ENCODE assay signal across 13 mouse cellular contexts in genomic region chr14:122482081-122483023, GRCm38 (mm10). TPM values are rescaled to one million over a fixed set of nuclear protein-coding genes. Genes with fewer than 3 reads are reported as not detected.
DNase-seq lines count a peak whose midpoint lies in the region; ATAC-seq lines count a peak whose summit lies in the region.
"Had no signal": no experiment of that assay in that cellular context is flagged by ENCODE, and none has a peak within 500 bp of the region (broad histone marks: within the 10 kb centered on the region; RNA-seq: fewer than 3 reads in every experiment).

No protein-coding gene starts in this region.

- no peaks in the 10 kb centered on the region for H3K9me3 ChIP-seq in hindbrain, embryonic 10.5 days
- H3K9me3 ChIP-seq in midbrain, embryonic 15.5 days: no peaks in the 10 kb centered on the region
- no peaks in the 10 kb centered on the region for H3K9me3 ChIP-seq in heart, embryonic 12.5 days (replicated peaks)
- H3K9me3 ChIP-seq: embryonic facial prominence, embryonic 13.5 days; heart, embryonic 15.5 days; lung, embryonic 15.5 days had no signal

- peaks cover 12% of the 10 kb centered on the region for H3K36me3 ChIP-seq in hindbrain, embryonic 10.5 days
- no peaks in the 10 kb centered on the region for H3K36me3 ChIP-seq in midbrain, embryonic 15.5 days (replicated peaks)
- H3K36me3 ChIP-seq in heart, embryonic 12.5 days: no peaks in the 10 kb centered on the region
- H3K36me3 ChIP-seq: embryonic facial prominence, embryonic 13.5 days; heart, embryonic 15.5 days; lung, embryonic 15.5 days had no signal

- H3K4me3 ChIP-seq in hindbrain, embryonic 10.5 days: peak overlapping the region; percentile 81
- H3K4me3 ChIP-seq in midbrain, embryonic 15.5 days: peak overlapping the region; percentile 27
- no peak overlapping the region for H3K4me3 ChIP-seq in heart, embryonic 12.5 days
- H3K4me3 ChIP-seq: embryonic facial prominence, embryonic 13.5 days; heart, embryonic 15.5 days; lung, embryonic 15.5 days had no signal

- 0 out of 2 replicates have a peak, but pooled peaks have one; percentile 26 for ATAC-seq in midbrain, embryonic 15.5 days (replicated peaks)
- no peak for ATAC-seq in heart, embryonic 12.5 days (ENCODE audit: insufficient number of reproducible peaks, low FRiP score)

- peak overlapping the region; percentile 45 for H3K4me2 ChIP-seq in midbrain, embryonic 15.5 days
- no peak overlapping the region for H3K4me2 ChIP-seq in heart, embryonic 12.5 days
- H3K4me2 ChIP-seq: embryonic facial prominence, embryonic 13.5 days; heart, embryonic 15.5 days; lung, embryonic 15.5 days had no signal

- under 1% methylated on average over 38 of the region's 38 CpGs for WGBS in hindbrain, embryonic 10.5 days
- 3% methylated on average over 38 of the region's 38 CpGs for WGBS in midbrain, embryonic 15.5 days
- WGBS in heart, embryonic 12.5 days: 2% methylated on average over 38 of the region's 38 CpGs

- H3K27me3 ChIP-seq in hindbrain, embryonic 10.5 days (ENCODE audit: insufficient read depth, poor library complexity, severe bottlenecking): peaks cover 98% of the 10 kb centered on the region
- peaks cover 53% of the 10 kb centered on the region for H3K27me3 ChIP-seq in midbrain, embryonic 15.5 days (replicated peaks)
- H3K27me3 ChIP-seq in heart, embryonic 12.5 days (replicated peaks): peaks cover 87% of the 10 kb centered on the region

- DNase-seq in ZHBTc4 (ENCODE audit: low read depth, low spot score): peak; percentile 71
- peak; percentile 55 to 70 for DNase-seq in cerebellum, postnatal 36 days
- DNase-seq in hindbrain, embryonic 10.5 days (ENCODE audit: low spot score): peak; percentile 73
- no peak for DNase-seq in gastrocnemius, adult 8-10 months (ENCODE audit: low spot score in 2 of 2)
- no peak for DNase-seq in Muller cell, postnatal 12 days (ENCODE audit: inconsistent ontology term)
- no peak for DNase-seq in heart, adult 11 months
- DNase-seq: thymus, adult 18-20 months had no signal

- H3K27ac ChIP-seq in hindbrain, embryonic 10.5 days: peak overlapping the region; percentile 97
- peak overlapping the region; percentile 66 for H3K27ac ChIP-seq in midbrain, embryonic 15.5 days
- H3K27ac ChIP-seq in heart, embryonic 12.5 days (ENCODE audit: poor library complexity, severe bottlenecking): no peak overlapping the region
- H3K27ac ChIP-seq: embryonic facial prominence, embryonic 13.5 days; heart, embryonic 15.5 days; lung, embryonic 15.5 days had no signal

- H3K4me1 ChIP-seq in hindbrain, embryonic 10.5 days (replicated peaks): peaks cover 59% of the 10 kb centered on the region
- no peaks in the 10 kb centered on the region for H3K4me1 ChIP-seq in midbrain, embryonic 15.5 days
- H3K4me1 ChIP-seq in heart, embryonic 12.5 days (replicated peaks): 0 out of 2 replicates have a peak, but pooled peaks cover 6% of the 10 kb centered on the region
- H3K4me1 ChIP-seq: heart, embryonic 15.5 days; lung, embryonic 15.5 days had no signal

- peak overlapping the region; percentile 11; the same call in 1 of the 2 replicates for H3K9ac ChIP-seq in midbrain, embryonic 15.5 days
- H3K9ac ChIP-seq in heart, embryonic 12.5 days: no peak overlapping the region
- H3K9ac ChIP-seq: embryonic facial prominence, embryonic 13.5 days; heart, embryonic 15.5 days; lung, embryonic 15.5 days had no signal

RNA-seq across cellular contexts. Expression of gene Zic2, which starts 7.1 kb away (rescaled TPM):
- 7.2 and 10.1 TPM in 2 replicates for polyA plus RNA-seq in hindbrain, embryonic 10.5 days (2016; fragmentation: Nextera tagmentation; extraction: Ambion mirVana)
- 9.6 and 9.9 TPM in 2 replicates for polyA plus RNA-seq in midbrain, embryonic 15.5 days (2015; fragmentation: Nextera tagmentation; extraction: Ambion mirVana)
- not detected for total RNA-seq in gastrocnemius, adult 8-10 months (2022)
- polyA plus RNA-seq in heart, embryonic 12.5 days (2016; fragmentation: Nextera tagmentation; extraction: Ambion mirVana): not detected in 2 replicates
- polyA plus RNA-seq: heart, embryonic 15.5 days; large intestine, adult 2 months; lung, embryonic 15.5 days had no signal

RNA-seq across cellular contexts. Expression of gene Gm10837, which starts 8.0 kb away (rescaled TPM):
- polyA plus RNA-seq in hindbrain, embryonic 10.5 days (2016; fragmentation: Nextera tagmentation; extraction: Ambion mirVana): 0.24 and 0.29 TPM in 2 replicates
- 0.51 and 0.77 TPM in 2 replicates for polyA plus RNA-seq in midbrain, embryonic 15.5 days (2015; fragmentation: Nextera tagmentation; extraction: Ambion mirVana)
- not detected for total RNA-seq in gastrocnemius, adult 8-10 months (2022)
- polyA plus RNA-seq in heart, embryonic 12.5 days (2016; fragmentation: Nextera tagmentation; extraction: Ambion mirVana): not detected in 2 replicates
- polyA plus RNA-seq: embryonic facial prominence, embryonic 13.5 days; heart, embryonic 15.5 days; large intestine, adult 2 months; lung, embryonic 15.5 days had no signal

RNA-seq across cellular contexts. Expression of gene Zic5, which starts 16.9 kb away (rescaled TPM):
- 16.5 and 20.3 TPM in 2 replicates for polyA plus RNA-seq in hindbrain, embryonic 10.5 days (2016; fragmentation: Nextera tagmentation; extraction: Ambion mirVana)
- 13.0 and 14.0 TPM in 2 replicates for polyA plus RNA-seq in midbrain, embryonic 15.5 days (2015; fragmentation: Nextera tagmentation; extraction: Ambion mirVana)
- not detected for total RNA-seq in gastrocnemius, adult 8-10 months (2022)
- 0.04 TPM in 1 of 2 replicates, not detected in the other for polyA plus RNA-seq in heart, embryonic 12.5 days (2016; fragmentation: Nextera tagmentation; extraction: Ambion mirVana)
- polyA plus RNA-seq: large intestine, adult 2 months; lung, embryonic 15.5 days had no signal

RNA-seq across cellular contexts. Expression of gene Gm5089, which starts 31.4 kb away (rescaled TPM):
- polyA plus RNA-seq in hindbrain, embryonic 10.5 days (2016; fragmentation: Nextera tagmentation; extraction: Ambion mirVana): 1.9 and 2.4 TPM in 2 replicates
- polyA plus RNA-seq in midbrain, embryonic 15.5 days (2015; fragmentation: Nextera tagmentation; extraction: Ambion mirVana): 0.91 and 1.1 TPM in 2 replicates
- total RNA-seq in gastrocnemius, adult 8-10 months (2022): not detected
- not detected in 2 replicates for polyA plus RNA-seq in heart, embryonic 12.5 days (2016; fragmentation: Nextera tagmentation; extraction: Ambion mirVana)
- polyA plus RNA-seq: heart, embryonic 15.5 days; large intestine, adult 2 months; lung, embryonic 15.5 days had no signal

RNA-seq across cellular contexts. Expression of gene Pcca, which starts 51.8 kb away (rescaled TPM):
- 25.6 and 29.3 TPM in 2 replicates for polyA plus RNA-seq in hindbrain, embryonic 10.5 days (2016; fragmentation: Nextera tagmentation; extraction: Ambion mirVana)
- 26.7 and 27.0 TPM in 2 replicates for polyA plus RNA-seq in midbrain, embryonic 15.5 days (2015; fragmentation: Nextera tagmentation; extraction: Ambion mirVana)
- total RNA-seq in gastrocnemius, adult 8-10 months (2022): 10 to 100 TPM; 39.4 to 45.6 (median 43.6) TPM
- 28.0 and 28.4 TPM in 2 replicates for polyA plus RNA-seq in heart, embryonic 12.5 days (2016; fragmentation: Nextera tagmentation; extraction: Ambion mirVana)

Comparison
In these comparisons a context has a peak if more than half of its experiments do, and no peak if none do; other contexts are left out.
1. DNase-seq: peak in ZHBTc4 (single experiment), cerebellum, postnatal 36 days (2 of 2) and hindbrain, embryonic 10.5 days (single experiment); none in gastrocnemius, adult 8-10 months (0 of 2), Muller cell, postnatal 12 days (single experiment) and heart, adult 11 months (single experiment).
2. RNA of gene Zic5, which starts 16.9 kb away (polyA plus RNA-seq): 16.5 to 20.3 TPM in hindbrain, embryonic 10.5 days and 13.0 to 14.0 TPM in midbrain, embryonic 15.5 days; 0.04 TPM in heart, embryonic 12.5 days; every median in the first group is over 10 times any median in the second.